Mouse (Mus musculus) heart, embryonic 15.5 days (tissue): ENCODE measurements at regions not wholly inside any gene's neighbourhood (a gene's known extent, or its start where the extent isn't known, plus 50 kb on each side); places are given as distances from the start of the nearest gene placed in this dataset.

Experiments used
- ATAC-seq: fragments of 200-750 bp; cut with Nextera tagmentation; replicated peaks from 2 replicates; pipeline ENCODE4 v1.8.0; 2017; ENCODE audit warnings: low read depth, moderate TSS enrichment; ENCODE audit not compliant: insufficient number of reproducible peaks, insufficient read depth, low FRiP score
- H3K27ac ChIP-seq: fragments of 300-500 bp; sonication (generic); 2 replicates; pipeline ENCODE4 v1.5.1; 2015; ENCODE audit warnings: mild to moderate bottlenecking, inconsistent platforms
- H3K27me3 ChIP-seq: fragments of 300-500 bp; sonication (generic); 2 replicates; pipeline ENCODE4 v1.6.1; 2015; ENCODE audit warnings: inconsistent platforms
- H3K36me3 ChIP-seq: fragments of 300-500 bp; sonication (generic); 2 replicates; pipeline ENCODE4 v1.6.1; 2015; ENCODE audit warnings: mild to moderate bottlenecking, inconsistent platforms
- H3K4me1 ChIP-seq: fragments of 300-500 bp; sonication (generic); replicated peaks from 2 replicates; pipeline ENCODE4 v1.6.1; 2015; ENCODE audit warnings: inconsistent platforms
- H3K4me2 ChIP-seq: fragments of 300-500 bp; sonication (generic); 2 replicates; pipeline ENCODE4 v1.6.1; 2015; ENCODE audit warnings: inconsistent platforms, mild to moderate bottlenecking, moderate library complexity
- H3K4me3 ChIP-seq: fragments of 300-500 bp; sonication (generic); 2 replicates; pipeline ENCODE4 v1.5.1; 2015; ENCODE audit warnings: mild to moderate bottlenecking, inconsistent platforms
- H3K9ac ChIP-seq: fragments of 300-500 bp; sonication (generic); 2 replicates; pipeline ENCODE4 v1.6.1; 2015; ENCODE audit warnings: mild to moderate bottlenecking, inconsistent platforms
- H3K9me3 ChIP-seq: fragments of 300-500 bp; sonication (generic); replicated peaks from 2 replicates; pipeline ENCODE4 v1.6.1; 2016; ENCODE audit warnings: inconsistent platforms
- WGBS: fragments of 180-500 bp; shearing (Covaris S2); methylation state at CpG from one replicate; pipeline ENCODE4 v1.1.7; 2015; ENCODE audit warnings: mixed read lengths; 5-methylcytosine and 5-hydroxymethylcytosine counted together

GRCm38 (mm10) chr3:37984706-37985105 lies 260.4 kb upstream of the Gm5148 start:
- H3K4me3 ChIP-seq: no peak overlapping the region
- H3K9ac ChIP-seq: no peak overlapping the region
- H3K4me1 ChIP-seq: no peaks in the 10 kb centered on the region
- H3K9me3 ChIP-seq: no peaks in the 10 kb centered on the region
- H3K27me3 ChIP-seq: no peaks in the 10 kb centered on the region
- no peak for ATAC-seq
- 80% methylated on average over 9 of the region's 9 CpGs for WGBS
- no peak overlapping the region for H3K4me2 ChIP-seq
- H3K27ac ChIP-seq: no peak overlapping the region
- no peaks in the 10 kb centered on the region for H3K36me3 ChIP-seq

GRCm38 (mm10) chr3:37981481-37982180 lies 257.3 kb upstream of the Gm5148 start:
- 74% methylated on average over 7 of the region's 7 CpGs for WGBS
- Histone ChIP-seq H3K27me3 (no peaks in the 10 kb centered on the region), H3K4me3 (no peak overlapping the region), H3K27ac (no peak overlapping the region), H3K9me3 (no peaks in the 10 kb centered on the region), H3K4me2 (no peak overlapping the region), H3K9ac (no peak overlapping the region), H3K36me3 (no peaks in the 10 kb centered on the region), H3K4me1 (peaks cover 6% of the 10 kb centered on the region; the same call in 1 of the 2 replicates)
- ATAC-seq: no peak

- Histone ChIP-seq H3K9me3 (no peaks in the 10 kb centered on the region), H3K4me3 (no peak overlapping the region), H3K4me2 (no peak overlapping the region), H3K9ac (no peak overlapping the region), H3K27me3 (no peaks in the 10 kb centered on the region), H3K27ac (no peak overlapping the region), H3K36me3 (no peaks in the 10 kb centered on the region), H3K4me1 (peaks cover 15% of the 10 kb centered on the region)
- no peak for ATAC-seq
- WGBS: 53% methylated on average over 5 of the region's 5 CpGs
Measured at GRCm38 (mm10) chr3:37979871-37980270, 255.6 kb upstream of the Gm5148 start.

- Histone ChIP-seq H3K4me1 (peaks cover 15% of the 10 kb centered on the region), H3K4me2 (no peak overlapping the region; the same call in 1 of the 2 replicates), H3K27me3 (no peaks in the 10 kb centered on the region), H3K27ac (no peak overlapping the region), H3K4me3 (no peak overlapping the region), H3K9me3 (no peaks in the 10 kb centered on the region), H3K36me3 (no peaks in the 10 kb centered on the region), H3K9ac (no peak overlapping the region)
- ATAC-seq: 0 out of 2 replicates have a peak, but pooled peaks have one; percentile 31
- WGBS: 22% methylated on average over 6 of the region's 6 CpGs
Measured at GRCm38 (mm10) chr3:37978481-37978880, 254.2 kb upstream of the Gm5148 start.

- no peak overlapping the region for H3K27ac ChIP-seq
- H3K36me3 ChIP-seq: no peaks in the 10 kb centered on the region
- no peak for ATAC-seq
- peaks cover 15% of the 10 kb centered on the region for H3K4me1 ChIP-seq
- H3K27me3 ChIP-seq: no peaks in the 10 kb centered on the region
- 69% methylated on average over 3 of the region's 3 CpGs for WGBS
- no peak overlapping the region for H3K9ac ChIP-seq
- no peak overlapping the region for H3K4me3 ChIP-seq
- no peak overlapping the region for H3K4me2 ChIP-seq
- no peaks in the 10 kb centered on the region for H3K9me3 ChIP-seq
Measured at GRCm38 (mm10) chr3:37977453-37977852, 253.2 kb upstream of the Gm5148 start.

GRCm38 (mm10) chr3:37976566-37976965 lies 252.3 kb upstream of the Gm5148 start:
- Histone ChIP-seq H3K9me3 (no peaks in the 10 kb centered on the region), H3K9ac (no peak overlapping the region), H3K27ac (peak overlapping the region; percentile 37; the same call in 1 of the 2 replicates), H3K4me2 (peak overlapping the region; percentile 48), H3K36me3 (no peaks in the 10 kb centered on the region), H3K4me3 (peak overlapping the region; percentile 21; the same call in 1 of the 2 replicates), H3K4me1 (peaks cover 15% of the 10 kb centered on the region), H3K27me3 (no peaks in the 10 kb centered on the region)
- 36% methylated on average over 13 of the region's 13 CpGs for WGBS
- ATAC-seq: peak; percentile 72

- 0 out of 2 replicates have a peak, but pooled peaks cover 3% of the 10 kb centered on the region for H3K27me3 ChIP-seq
- no peak for ATAC-seq
- no peaks in the 10 kb centered on the region for H3K36me3 ChIP-seq
- H3K4me1 ChIP-seq: peaks cover 15% of the 10 kb centered on the region
- WGBS: 50% methylated on average over 11 of the region's 11 CpGs
- H3K9ac ChIP-seq: no peak overlapping the region
- H3K4me3 ChIP-seq: no peak overlapping the region
- H3K27ac ChIP-seq: no peak overlapping the region
- no peak overlapping the region for H3K4me2 ChIP-seq
- H3K9me3 ChIP-seq: no peaks in the 10 kb centered on the region
Measured at GRCm38 (mm10) chr3:37975194-37975756, 251.0 kb upstream of the Gm5148 start.

GRCm38 (mm10) chr3:37972931-37973330 lies 248.6 kb upstream of the Gm5148 start:
- no peaks in the 10 kb centered on the region for H3K9me3 ChIP-seq
- ATAC-seq: no peak
- no peak overlapping the region for H3K9ac ChIP-seq
- no peak overlapping the region for H3K4me3 ChIP-seq
- no peaks in the 10 kb centered on the region for H3K36me3 ChIP-seq
- H3K27me3 ChIP-seq: 0 out of 2 replicates have a peak, but pooled peaks cover 4% of the 10 kb centered on the region
- H3K27ac ChIP-seq: no peak overlapping the region
- no peak overlapping the region for H3K4me2 ChIP-seq
- H3K4me1 ChIP-seq: peaks cover 15% of the 10 kb centered on the region; the same call in 1 of the 2 replicates
- WGBS: 60% methylated on average over 3 of the region's 3 CpGs

- no peak overlapping the region for H3K9ac ChIP-seq
- no peaks in the 10 kb centered on the region for H3K36me3 ChIP-seq
- H3K27me3 ChIP-seq: 0 out of 2 replicates have a peak, but pooled peaks cover 4% of the 10 kb centered on the region
- 54% methylated on average over 2 of the region's 2 CpGs for WGBS
- H3K4me2 ChIP-seq: no peak overlapping the region
- no peak overlapping the region for H3K27ac ChIP-seq
- H3K4me1 ChIP-seq: peaks cover 9% of the 10 kb centered on the region; the same call in 1 of the 2 replicates
- ATAC-seq: no peak
- no peak overlapping the region for H3K4me3 ChIP-seq
- no peaks in the 10 kb centered on the region for H3K9me3 ChIP-seq
Measured at GRCm38 (mm10) chr3:37971240-37971639, 246.9 kb upstream of the Gm5148 start.

- H3K4me3 ChIP-seq: no peak overlapping the region
- no peak for ATAC-seq
- no peaks in the 10 kb centered on the region for H3K36me3 ChIP-seq
- H3K9ac ChIP-seq: no peak overlapping the region
- H3K4me2 ChIP-seq: no peak overlapping the region
- H3K4me1 ChIP-seq: no peaks in the 10 kb centered on the region
- H3K27ac ChIP-seq: no peak overlapping the region
- 0 out of 2 replicates have a peak, but pooled peaks cover 4% of the 10 kb centered on the region for H3K27me3 ChIP-seq
- H3K9me3 ChIP-seq: no peaks in the 10 kb centered on the region
Measured at GRCm38 (mm10) chr3:37968654-37969053, 244.4 kb upstream of the Gm5148 start.

GRCm38 (mm10) chr3:37965221-37965620 lies 240.9 kb upstream of the Gm5148 start:
- Histone ChIP-seq H3K4me1 (no peaks in the 10 kb centered on the region), H3K27me3 (0 out of 2 replicates have a peak, but pooled peaks cover 1% of the 10 kb centered on the region), H3K9me3 (no peaks in the 10 kb centered on the region), H3K9ac (no peak overlapping the region), H3K4me2 (no peak overlapping the region), H3K4me3 (no peak overlapping the region), H3K27ac (no peak overlapping the region), H3K36me3 (no peaks in the 10 kb centered on the region)
- ATAC-seq: no peak
- WGBS: 73% methylated on average over 4 of the region's 4 CpGs

- no peaks in the 10 kb centered on the region for H3K36me3 ChIP-seq
- H3K4me2 ChIP-seq: no peak overlapping the region
- H3K4me1 ChIP-seq: no peaks in the 10 kb centered on the region
- H3K27me3 ChIP-seq: no peaks in the 10 kb centered on the region
- 76% methylated on average over 5 of the region's 5 CpGs for WGBS
- ATAC-seq: no peak
- no peak overlapping the region for H3K4me3 ChIP-seq
- no peak overlapping the region for H3K9ac ChIP-seq
- H3K27ac ChIP-seq: no peak overlapping the region
- no peaks in the 10 kb centered on the region for H3K9me3 ChIP-seq
Measured at GRCm38 (mm10) chr3:37964083-37964482, 239.8 kb upstream of the Gm5148 start.
